Mouse (Mus musculus): ENCODE measurements at regions not wholly inside any gene's neighbourhood (a gene's known extent, or its start where the extent isn't known, plus 50 kb on each side); places are given as distances from the start of the nearest gene placed in this dataset.
A peak's percentile ranks its signal among the peaks of the same experiment; 100 is the strongest.

DNA sequence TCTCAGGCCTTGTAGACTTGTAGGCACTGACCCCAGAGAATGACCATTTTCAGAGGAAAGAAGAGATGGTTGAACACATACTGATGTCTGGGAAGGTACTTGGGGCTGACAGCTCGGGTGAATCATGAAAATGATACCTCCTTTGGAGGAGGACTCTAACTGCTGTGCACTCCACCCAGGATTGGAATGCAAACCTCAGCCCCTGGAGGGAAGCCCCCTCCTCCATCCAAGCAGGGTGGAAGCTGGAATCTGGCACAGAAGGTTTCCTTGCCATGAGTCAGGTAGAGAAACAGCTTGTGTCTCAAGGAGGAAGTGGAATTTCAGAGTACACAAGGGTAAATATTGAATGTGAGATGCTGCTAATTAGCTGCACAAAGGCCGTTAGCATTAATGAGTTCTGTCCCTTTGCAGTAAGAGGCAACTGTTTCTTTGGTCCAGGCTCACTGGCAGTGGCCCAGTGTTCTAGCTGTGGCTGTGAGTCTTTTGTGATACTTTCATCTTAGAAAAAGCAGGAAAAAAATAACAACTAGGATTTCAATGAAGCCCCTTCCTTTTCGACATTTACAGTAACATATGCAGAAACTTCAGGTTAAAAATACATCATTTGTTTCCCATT lies 129.4 kb upstream of the Ncam1 start:
- H3K4me2 ChIP-seq (replicated peaks; ENCODE audit: low read depth, low read length) = no peak overlapping the region
- no peaks in the 10 kb centered on the region for H3K36me3 ChIP-seq (ENCODE audit: insufficient read depth, low read length)
- H3K27me3 ChIP-seq (ENCODE audit: insufficient read depth, low read length) = no peaks in the 10 kb centered on the region
- no peak overlapping the region for H3K9ac ChIP-seq (replicated peaks; ENCODE audit: low read length)
- H3K27ac ChIP-seq (ENCODE audit: low read length) = no peak overlapping the region
- no peak for ATAC-seq (ENCODE audit: low FRiP score, low TSS enrichment)
- WGBS = 51% methylated on average over 3 of the region's 3 CpGs
- no peaks in the 10 kb centered on the region for H3K9me3 ChIP-seq (ENCODE audit: low read length)
- no peak overlapping the region for H3K4me3 ChIP-seq (ENCODE audit: low read length)
- H3K4me1 ChIP-seq (ENCODE audit: insufficient read depth, low read length) = peaks cover 21% of the 10 kb centered on the region

DNA sequence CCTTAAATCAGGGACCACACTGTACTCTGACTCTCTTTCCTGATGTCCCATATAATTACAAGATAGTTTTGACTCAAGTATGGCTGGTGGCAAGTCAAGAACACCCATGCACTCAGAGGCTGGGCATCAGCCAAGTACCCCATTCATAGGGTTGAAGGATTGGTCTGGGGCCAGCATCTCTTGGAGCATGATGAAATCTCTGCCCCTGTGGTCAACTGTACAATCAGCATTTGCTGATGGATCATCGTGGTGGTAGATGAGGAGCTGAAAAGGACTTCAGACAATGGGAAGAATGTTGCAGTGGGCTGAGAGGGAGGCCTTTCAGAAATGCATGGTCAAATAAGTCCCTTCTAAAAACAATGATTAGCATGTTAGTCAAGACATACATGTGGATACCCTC lies 128.6 kb upstream of the Ncam1 start:
- no peak for ATAC-seq (ENCODE audit: low FRiP score, low TSS enrichment)
- no peak overlapping the region for H3K9ac ChIP-seq (replicated peaks; ENCODE audit: low read length)
- H3K4me2 ChIP-seq (replicated peaks; ENCODE audit: low read depth, low read length) = no peak overlapping the region
- no peak overlapping the region for H3K4me3 ChIP-seq (ENCODE audit: low read length)
- H3K9me3 ChIP-seq (ENCODE audit: low read length) = no peaks in the 10 kb centered on the region
- H3K4me1 ChIP-seq (ENCODE audit: insufficient read depth, low read length) = peaks cover 30% of the 10 kb centered on the region
- no peak overlapping the region for H3K27ac ChIP-seq (ENCODE audit: low read length)
- no peaks in the 10 kb centered on the region for H3K27me3 ChIP-seq (ENCODE audit: insufficient read depth, low read length)
- WGBS = 89% methylated on average over 1 of the region's 1 CpGs
- H3K36me3 ChIP-seq (ENCODE audit: insufficient read depth, low read length) = no peaks in the 10 kb centered on the region

DNA sequence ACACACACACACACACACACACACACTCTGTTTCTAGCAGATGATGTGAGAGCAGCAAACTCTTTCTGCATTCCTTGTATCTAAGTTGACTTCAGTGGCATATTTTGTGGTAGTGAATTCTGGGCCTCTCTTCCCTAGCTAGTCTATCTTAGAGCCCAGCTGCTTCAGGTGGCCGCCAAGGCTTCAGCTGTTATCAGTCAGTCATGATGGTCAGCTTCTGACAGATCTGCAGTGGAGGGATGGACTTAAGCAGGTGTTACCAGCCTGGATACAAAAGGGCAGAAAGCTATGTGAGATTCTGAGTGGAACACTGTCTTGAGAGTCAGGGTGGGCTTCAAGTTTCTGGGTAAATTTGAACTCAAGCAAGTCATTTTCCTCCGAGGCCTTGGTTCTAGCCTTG lies 127.1 kb upstream of the Ncam1 start:
- H3K9ac ChIP-seq (replicated peaks; ENCODE audit: low read length) = no peak overlapping the region
- H3K4me1 ChIP-seq (ENCODE audit: insufficient read depth, low read length) = peaks cover 42% of the 10 kb centered on the region
- WGBS = 98% methylated on average over 2 of the region's 2 CpGs

DNA sequence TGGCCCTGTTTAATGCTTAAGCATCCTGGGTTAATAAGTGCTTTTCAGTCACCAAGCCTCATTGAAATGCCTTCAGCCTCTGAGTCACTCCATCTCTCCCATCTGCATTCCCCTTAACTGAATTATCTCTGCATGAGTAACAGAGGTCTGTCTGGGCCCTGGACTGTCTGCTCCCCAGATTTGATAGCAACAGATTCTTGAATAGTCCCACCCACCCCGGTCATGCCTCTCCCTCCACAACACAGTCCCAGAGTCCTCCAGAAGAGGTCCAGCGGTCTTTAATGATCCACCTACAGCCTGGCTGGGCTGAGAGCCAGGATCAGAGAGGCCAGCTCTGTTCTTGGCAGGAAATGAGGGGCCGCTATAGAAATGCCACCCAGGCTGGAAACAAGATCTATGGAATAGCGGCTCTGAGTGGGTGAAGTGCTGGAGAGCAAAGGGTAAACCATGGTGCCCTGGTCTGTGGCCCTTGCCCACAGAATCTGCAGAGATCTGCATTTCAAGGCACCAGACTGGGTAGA lies 125.3 kb upstream of the Ncam1 start:
- 9% methylated on average over 4 of the region's 4 CpGs for WGBS
- peak; percentile 90 for ATAC-seq (ENCODE audit: low FRiP score, low TSS enrichment)
- Histone ChIP-seq H3K4me3 (ENCODE audit: low read length) (no peak overlapping the region), H3K27me3 (ENCODE audit: insufficient read depth, low read length) (no peaks in the 10 kb centered on the region), H3K36me3 (ENCODE audit: insufficient read depth, low read length) (no peaks in the 10 kb centered on the region), H3K4me1 (ENCODE audit: insufficient read depth, low read length) (peaks cover 42% of the 10 kb centered on the region), H3K9ac (replicated peaks; ENCODE audit: low read length) (no peak overlapping the region), H3K4me2 (replicated peaks; ENCODE audit: low read depth, low read length) (no peak overlapping the region), H3K27ac (ENCODE audit: low read length) (peak overlapping the region; percentile 94), H3K9me3 (ENCODE audit: low read length) (no peaks in the 10 kb centered on the region)

More for the DNA sequence above, 127.1 kb upstream of the Ncam1 start:
- Histone ChIP-seq H3K4me2 (replicated peaks; ENCODE audit: low read depth, low read length) (no peak overlapping the region), H3K27ac (ENCODE audit: low read length) (no peak overlapping the region), H3K4me3 (ENCODE audit: low read length) (no peak overlapping the region), H3K27me3 (ENCODE audit: insufficient read depth, low read length) (no peaks in the 10 kb centered on the region), H3K9me3 (ENCODE audit: low read length) (no peaks in the 10 kb centered on the region), H3K36me3 (ENCODE audit: insufficient read depth, low read length) (no peaks in the 10 kb centered on the region)
- no peak for ATAC-seq (ENCODE audit: low FRiP score, low TSS enrichment)

DNA sequence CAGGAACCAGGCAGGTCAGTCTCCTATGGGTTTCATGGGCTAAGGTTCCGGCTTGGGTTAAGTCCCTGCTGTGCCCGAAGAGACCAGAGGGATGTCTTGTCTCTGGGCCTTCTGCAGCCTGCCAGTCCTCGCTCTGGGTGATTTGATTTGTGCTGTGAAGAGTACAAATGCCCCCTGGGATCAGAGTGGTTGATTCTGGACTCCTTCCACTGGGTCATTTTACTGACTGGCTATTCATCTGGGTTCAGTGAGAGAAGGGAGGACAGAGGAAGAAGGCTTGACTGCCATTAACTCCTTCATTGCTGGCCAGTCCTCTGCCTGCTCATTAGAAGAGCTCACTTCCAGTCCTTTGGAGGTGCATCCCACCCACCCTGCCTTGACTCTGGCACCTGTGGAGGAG lies 124.0 kb upstream of the Ncam1 start:
- Histone ChIP-seq H3K9ac (replicated peaks; ENCODE audit: low read length) (peak overlapping the region; percentile 42; the same call in 1 of the 2 replicates), H3K27ac (ENCODE audit: low read length) (peak overlapping the region; percentile 94), H3K27me3 (ENCODE audit: insufficient read depth, low read length) (no peaks in the 10 kb centered on the region), H3K4me2 (replicated peaks; ENCODE audit: low read depth, low read length) (peak overlapping the region; percentile 21; the same call in 1 of the 2 replicates), H3K9me3 (ENCODE audit: low read length) (no peaks in the 10 kb centered on the region), H3K36me3 (ENCODE audit: insufficient read depth, low read length) (no peaks in the 10 kb centered on the region), H3K4me1 (ENCODE audit: insufficient read depth, low read length) (peaks cover 43% of the 10 kb centered on the region), H3K4me3 (ENCODE audit: low read length) (no peak overlapping the region)
- 25% methylated on average over 3 of the region's 3 CpGs for WGBS
- peak; percentile 57 for ATAC-seq (ENCODE audit: low FRiP score, low TSS enrichment)

DNA sequence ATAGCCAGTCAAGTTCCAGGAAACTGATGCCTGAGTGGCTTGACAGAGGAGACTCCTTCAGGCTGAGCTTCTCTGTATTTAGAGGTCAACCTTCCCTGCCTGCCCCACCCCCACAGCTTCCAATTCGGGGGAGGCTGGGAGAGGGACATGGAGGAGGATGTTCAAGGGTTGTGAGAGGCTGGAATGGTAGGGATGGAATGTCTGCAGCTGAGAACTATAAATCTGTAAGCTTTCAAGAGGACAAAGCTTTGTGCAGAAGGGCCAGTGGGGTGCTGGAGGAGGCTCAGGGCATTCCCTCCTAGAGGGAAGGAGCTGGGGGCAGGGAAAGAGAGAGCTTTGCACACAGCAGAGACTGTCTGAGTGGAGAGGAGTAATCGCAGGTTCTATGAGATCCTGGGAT lies 123.4 kb upstream of the Ncam1 start:
- H3K27ac ChIP-seq (ENCODE audit: low read length) = peak overlapping the region; percentile 94
- H3K9me3 ChIP-seq (ENCODE audit: low read length) = no peaks in the 10 kb centered on the region
- no peak overlapping the region for H3K4me3 ChIP-seq (ENCODE audit: low read length)
- no peaks in the 10 kb centered on the region for H3K36me3 ChIP-seq (ENCODE audit: insufficient read depth, low read length)
- no peak overlapping the region for H3K4me2 ChIP-seq (replicated peaks; ENCODE audit: low read depth, low read length)
- H3K9ac ChIP-seq (replicated peaks; ENCODE audit: low read length) = peak overlapping the region; percentile 42; the same call in 1 of the 2 replicates
- peaks cover 49% of the 10 kb centered on the region for H3K4me1 ChIP-seq (ENCODE audit: insufficient read depth, low read length)
- 10% methylated on average over 2 of the region's 2 CpGs for WGBS
- no peaks in the 10 kb centered on the region for H3K27me3 ChIP-seq (ENCODE audit: insufficient read depth, low read length)
- ATAC-seq (ENCODE audit: low FRiP score, low TSS enrichment) = peak; percentile 75

DNA sequence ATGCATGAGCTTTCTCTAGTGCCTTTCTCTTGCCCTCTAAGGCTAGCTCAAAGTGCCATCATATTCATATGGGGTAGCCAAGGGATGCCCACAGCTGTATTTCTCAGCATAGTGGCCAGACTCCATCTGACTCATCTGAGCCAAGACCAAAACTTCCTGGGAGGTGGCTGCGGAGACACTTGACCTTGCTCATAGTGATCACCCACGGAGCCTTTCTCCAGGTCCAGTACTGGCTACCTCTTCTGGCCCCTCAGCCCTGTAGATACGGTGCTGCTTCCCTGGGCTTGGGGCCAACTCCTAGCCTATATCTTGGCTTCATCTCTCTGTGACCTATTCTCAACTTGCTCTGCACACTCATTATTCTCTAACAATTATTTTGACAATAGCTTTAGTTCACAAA lies 122.6 kb upstream of the Ncam1 start:
- peak overlapping the region; percentile 5; the same call in 1 of the 2 replicates for H3K27ac ChIP-seq (ENCODE audit: low read length)
- H3K36me3 ChIP-seq (ENCODE audit: insufficient read depth, low read length) = no peaks in the 10 kb centered on the region
- no peak overlapping the region for H3K4me2 ChIP-seq (replicated peaks; ENCODE audit: low read depth, low read length)
- H3K9ac ChIP-seq (replicated peaks; ENCODE audit: low read length) = no peak overlapping the region
- H3K4me3 ChIP-seq (ENCODE audit: low read length) = no peak overlapping the region
- no peak for ATAC-seq (ENCODE audit: low FRiP score, low TSS enrichment)
- no peaks in the 10 kb centered on the region for H3K27me3 ChIP-seq (ENCODE audit: insufficient read depth, low read length)
- 60% methylated on average over 3 of the region's 3 CpGs for WGBS
- H3K4me1 ChIP-seq (ENCODE audit: insufficient read depth, low read length) = peaks cover 51% of the 10 kb centered on the region
- no peaks in the 10 kb centered on the region for H3K9me3 ChIP-seq (ENCODE audit: low read length)

DNA sequence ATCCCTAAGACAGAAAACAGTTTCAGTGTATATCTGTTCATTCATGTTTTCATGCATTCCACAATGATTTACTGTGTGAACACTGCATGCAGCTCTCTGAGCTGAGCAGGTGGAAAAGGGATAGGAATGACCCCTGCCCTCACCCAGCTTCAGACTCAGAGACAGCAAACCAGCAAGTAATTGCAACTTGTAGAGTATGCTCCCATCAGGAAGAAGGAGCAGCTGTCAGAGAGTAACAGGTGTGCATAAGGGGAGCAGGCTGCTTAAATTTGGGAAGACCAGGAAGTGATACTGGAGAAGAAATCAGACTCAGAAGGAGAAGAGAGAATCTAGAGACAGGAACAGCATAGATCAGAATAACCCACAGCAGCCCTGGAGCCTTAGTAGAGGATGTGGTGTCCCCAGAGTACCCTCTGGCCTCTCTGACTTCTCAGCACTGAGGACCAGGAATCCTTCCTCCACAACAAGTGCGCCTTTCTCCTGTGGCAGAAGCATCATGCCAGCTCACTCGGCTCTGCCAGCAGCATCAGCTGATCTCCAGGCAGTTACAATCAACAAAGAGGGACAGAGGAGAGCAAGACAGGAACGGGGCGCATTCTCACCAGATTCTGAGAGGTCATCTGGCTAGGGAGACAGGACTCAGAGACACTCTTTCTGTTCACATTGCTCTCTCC lies 116.5 kb upstream of the Ncam1 start:
- no peak overlapping the region for H3K9ac ChIP-seq (replicated peaks; ENCODE audit: low read length)
- H3K27ac ChIP-seq (ENCODE audit: low read length) = 0 out of 2 replicates have a peak overlapping the region, but pooled peaks have one; percentile 9
- no peaks in the 10 kb centered on the region for H3K9me3 ChIP-seq (ENCODE audit: low read length)
- WGBS = 73% methylated on average over 4 of the region's 4 CpGs
- H3K4me1 ChIP-seq (ENCODE audit: insufficient read depth, low read length) = peaks cover 34% of the 10 kb centered on the region
- ATAC-seq (ENCODE audit: low FRiP score, low TSS enrichment) = peak; percentile 24; the same call in 1 of the 2 replicates
- no peaks in the 10 kb centered on the region for H3K27me3 ChIP-seq (ENCODE audit: insufficient read depth, low read length)
- H3K4me3 ChIP-seq (ENCODE audit: low read length) = no peak overlapping the region
- no peak overlapping the region for H3K4me2 ChIP-seq (replicated peaks; ENCODE audit: low read depth, low read length)
- H3K36me3 ChIP-seq (ENCODE audit: insufficient read depth, low read length) = no peaks in the 10 kb centered on the region

DNA sequence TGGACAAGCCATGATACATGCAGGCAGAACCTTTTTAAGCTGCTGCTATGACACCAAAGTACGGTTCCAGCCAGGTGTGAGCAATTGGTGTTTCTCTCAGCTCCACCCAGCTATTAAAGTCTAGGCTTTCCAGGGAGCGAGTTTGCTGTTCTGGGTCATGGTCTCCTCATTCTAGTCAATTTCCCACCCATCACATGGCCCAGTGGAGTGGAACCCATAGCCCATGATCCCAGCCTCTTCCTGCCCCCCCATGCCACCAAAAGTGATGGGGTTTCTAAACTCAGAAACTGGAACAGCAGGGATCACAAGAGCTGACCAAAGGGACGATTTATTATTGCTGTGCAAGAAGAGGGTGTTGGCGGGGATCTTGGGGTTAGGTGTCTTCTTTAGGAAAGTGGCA lies 115.0 kb upstream of the Ncam1 start:
- H3K4me3 ChIP-seq (ENCODE audit: low read length) = no peak overlapping the region
- H3K27me3 ChIP-seq (ENCODE audit: insufficient read depth, low read length) = no peaks in the 10 kb centered on the region
- H3K4me1 ChIP-seq (ENCODE audit: insufficient read depth, low read length) = peaks cover 36% of the 10 kb centered on the region
- H3K9ac ChIP-seq (replicated peaks; ENCODE audit: low read length) = no peak overlapping the region
- H3K27ac ChIP-seq (ENCODE audit: low read length) = peak overlapping the region; percentile 46; the same call in 1 of the 2 replicates
- WGBS = 55% methylated on average over 4 of the region's 4 CpGs
- peak; percentile 79 for ATAC-seq (ENCODE audit: low FRiP score, low TSS enrichment)
- no peak overlapping the region for H3K4me2 ChIP-seq (replicated peaks; ENCODE audit: low read depth, low read length)
- no peaks in the 10 kb centered on the region for H3K9me3 ChIP-seq (ENCODE audit: low read length)
- no peaks in the 10 kb centered on the region for H3K36me3 ChIP-seq (ENCODE audit: insufficient read depth, low read length)

DNA sequence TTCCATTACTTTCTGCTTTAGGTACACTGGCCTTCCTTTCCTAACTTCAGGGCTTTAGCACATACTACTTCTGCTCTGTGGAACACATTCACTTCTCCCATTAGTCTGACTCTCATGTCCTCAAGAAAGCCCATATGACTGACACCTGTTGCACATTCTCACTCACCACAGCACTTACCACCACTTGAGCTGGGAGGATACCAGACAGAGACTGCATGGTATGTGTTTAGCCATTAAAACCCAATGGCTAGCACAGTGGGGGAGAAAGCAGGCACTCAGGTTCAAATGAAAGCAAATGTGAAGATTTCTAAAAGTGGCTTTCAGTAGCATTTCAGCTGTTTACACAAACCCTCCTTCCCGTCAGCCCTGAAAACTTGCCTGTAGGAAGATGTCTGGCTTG lies 113.6 kb upstream of the Ncam1 start:
- Histone ChIP-seq H3K4me2 (replicated peaks; ENCODE audit: low read depth, low read length) (no peak overlapping the region), H3K9me3 (ENCODE audit: low read length) (no peaks in the 10 kb centered on the region), H3K36me3 (ENCODE audit: insufficient read depth, low read length) (no peaks in the 10 kb centered on the region), H3K4me1 (ENCODE audit: insufficient read depth, low read length) (peaks cover 28% of the 10 kb centered on the region), H3K9ac (replicated peaks; ENCODE audit: low read length) (no peak overlapping the region), H3K4me3 (ENCODE audit: low read length) (no peak overlapping the region), H3K27ac (ENCODE audit: low read length) (no peak overlapping the region), H3K27me3 (ENCODE audit: insufficient read depth, low read length) (no peaks in the 10 kb centered on the region)
- no peak for ATAC-seq (ENCODE audit: low FRiP score, low TSS enrichment)
- WGBS = 64% methylated on average over 1 of the region's 1 CpGs

Data from kidney, embryonic 16.5 days (tissue).